Mouse (Mus musculus) large intestine, adult 2 months (tissue): ENCODE measurements around the gene Dclk1. TPM values are rescaled to one million over a fixed set of nuclear protein-coding genes. Genes with fewer than 3 reads are reported as not detected.

Experiments
- DNase-seq: peaks from one replicate; pipeline ENCODE4 v3.0.0-alpha.2; 2012; ENCODE audit warnings: low read depth, low spot score
- WGBS: fragments of 180-500 bp; shearing (Covaris S2); methylation state at CpG from one replicate; pipeline ENCODE4 v1.1.7; 2018; 5-methylcytosine and 5-hydroxymethylcytosine counted together
- polyA plus RNA-seq: library from polyadenylated mRNA; depleted of rRNA; stranded (reverse); fragments of >200 nt; gene quantifications from 2 replicates; pipeline ENCODE4 v1.2.3, GENCODE M21; 2012

Dclk1 gene
- polyA plus RNA-seq, 1 experiment: 1.9 TPM

- DNase-seq: no peak
- 78% methylated on average over 3 of the region's 3 CpGs for WGBS
Measured at GRCm38 (mm10) chr3:55526470-55526869, 284.3 kb downstream of the Dclk1 start.

DNA sequence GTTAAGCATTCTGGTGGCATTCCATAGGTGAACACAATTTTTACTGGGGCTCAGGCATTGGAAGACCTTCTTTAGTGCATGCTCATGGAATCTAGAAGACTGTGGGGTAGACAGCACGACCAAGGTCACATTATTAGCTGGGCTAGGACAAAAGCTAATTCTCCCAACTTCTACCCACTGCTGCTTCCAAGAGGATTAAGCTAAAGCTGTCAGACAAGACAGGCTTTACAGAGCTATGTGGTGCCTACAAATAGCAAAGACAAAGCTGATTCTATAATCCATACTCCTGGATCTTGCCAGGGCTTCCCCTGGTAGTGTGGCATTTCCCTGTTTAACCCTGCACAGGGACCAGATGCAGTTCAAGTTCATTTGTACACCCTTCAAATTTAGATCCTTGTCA, 285.4 kb downstream of the Dclk1 start:
- 41% methylated on average over 1 of the region's 1 CpGs for WGBS

DNA sequence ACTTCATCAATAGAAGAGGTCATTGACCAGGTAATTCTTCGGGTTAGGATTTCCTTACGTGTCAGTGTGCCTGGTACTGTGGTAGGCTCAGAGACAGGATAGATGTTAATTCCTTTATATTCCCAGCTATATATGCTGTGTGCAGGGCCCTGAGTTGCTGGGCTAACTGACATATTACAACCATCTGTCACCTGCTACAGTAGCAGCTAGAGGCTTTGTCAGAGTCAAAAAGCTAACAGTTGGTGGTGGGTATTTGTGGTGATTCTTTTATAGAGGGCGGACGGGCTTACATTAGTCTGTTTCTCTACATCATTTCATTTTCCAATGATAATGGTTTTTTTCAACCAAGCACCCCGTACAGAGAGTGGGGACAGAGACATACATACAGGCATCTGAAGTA, 285.8 kb downstream of the Dclk1 start:
- WGBS: 92% methylated on average over 5 of the region's 5 CpGs
- DNase-seq: no peak

More for the DNA sequence above, 285.4 kb downstream of the Dclk1 start:
- no peak for DNase-seq

DNA sequence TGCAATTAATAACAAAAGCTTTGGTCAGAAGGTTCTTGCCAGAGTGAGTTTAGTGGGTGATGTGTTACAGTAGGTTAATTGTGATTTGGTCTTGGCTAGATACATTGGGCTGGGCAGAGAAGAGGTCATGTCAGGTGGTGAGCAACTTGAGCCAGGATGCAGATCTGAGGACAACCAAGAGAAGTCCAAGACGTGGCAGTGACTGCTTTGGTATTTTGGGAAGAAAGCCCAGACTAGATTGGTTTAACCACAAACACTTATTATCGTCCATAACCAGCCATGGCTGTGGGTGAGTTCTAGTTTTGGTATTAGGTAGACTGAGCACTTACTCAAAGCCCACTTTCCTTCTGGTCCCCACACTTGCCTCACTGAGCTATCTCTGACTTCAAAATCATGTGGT, 287.2 kb downstream of the Dclk1 start:
- no peak for DNase-seq
- 54% methylated on average over 2 of the region's 2 CpGs for WGBS

GRCm38 (mm10) chr3:55531204-55532044, 289.3 kb downstream of the Dclk1 start:
- WGBS: 56% methylated on average over 14 of the region's 14 CpGs
- DNase-seq: no peak

- WGBS: 18% methylated on average over 17 of the region's 17 CpGs
- DNase-seq: no peak
Measured at GRCm38 (mm10) chr3:55532175-55532973, 290.2 kb downstream of the Dclk1 start.

DNA sequence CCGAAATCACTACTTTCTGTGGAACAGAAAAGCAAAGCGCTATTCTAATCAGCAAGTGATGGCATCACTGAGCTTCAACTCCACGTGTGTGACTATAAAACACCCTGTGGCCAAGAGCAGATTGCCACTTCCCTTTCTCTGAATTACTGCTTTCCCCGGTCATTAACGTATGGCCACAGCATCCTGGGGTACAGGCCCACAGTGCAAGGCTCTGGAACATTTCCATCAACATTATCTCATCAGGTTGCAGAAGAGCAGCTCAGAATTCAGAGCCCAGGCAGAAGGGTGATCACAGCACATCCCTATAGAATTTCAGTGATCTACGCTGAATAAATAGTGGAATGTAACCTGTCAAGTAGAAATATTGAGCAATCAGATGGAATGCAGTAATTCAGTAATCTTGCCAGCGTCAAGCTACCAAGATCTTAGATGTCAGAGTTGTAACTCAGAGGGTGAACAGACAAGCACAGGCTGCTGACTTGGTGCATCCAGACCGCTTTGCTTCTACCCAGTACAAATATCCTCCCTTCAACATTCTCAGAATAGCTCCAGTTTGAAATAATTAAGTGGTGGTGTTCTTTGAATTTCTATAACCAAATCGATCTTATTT, 293.5 kb downstream of the Dclk1 start:
- no peak for DNase-seq
- 71% methylated on average over 9 of the region's 9 CpGs for WGBS

DNA sequence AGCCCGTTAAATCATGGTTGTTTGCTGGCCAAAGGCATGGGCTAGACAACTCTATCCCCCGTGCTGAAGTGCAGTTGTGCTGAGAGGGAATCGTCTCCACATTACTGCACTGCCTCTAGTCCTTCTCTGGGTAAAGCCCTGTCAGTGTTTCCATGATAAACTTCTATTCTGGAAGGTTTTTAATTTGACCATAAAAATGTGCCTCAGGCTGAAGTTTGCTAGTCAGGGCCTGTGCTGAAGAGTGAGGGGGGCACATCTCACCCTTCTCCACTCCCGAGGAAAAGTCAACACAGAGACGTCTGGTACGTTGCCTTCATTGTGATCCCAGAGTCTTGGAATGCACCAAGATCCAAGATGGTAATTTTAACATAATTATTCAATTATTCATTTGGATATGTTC, 294.7 kb downstream of the Dclk1 start:
- DNase-seq: no peak
- WGBS: 51% methylated on average over 6 of the region's 6 CpGs

DNA sequence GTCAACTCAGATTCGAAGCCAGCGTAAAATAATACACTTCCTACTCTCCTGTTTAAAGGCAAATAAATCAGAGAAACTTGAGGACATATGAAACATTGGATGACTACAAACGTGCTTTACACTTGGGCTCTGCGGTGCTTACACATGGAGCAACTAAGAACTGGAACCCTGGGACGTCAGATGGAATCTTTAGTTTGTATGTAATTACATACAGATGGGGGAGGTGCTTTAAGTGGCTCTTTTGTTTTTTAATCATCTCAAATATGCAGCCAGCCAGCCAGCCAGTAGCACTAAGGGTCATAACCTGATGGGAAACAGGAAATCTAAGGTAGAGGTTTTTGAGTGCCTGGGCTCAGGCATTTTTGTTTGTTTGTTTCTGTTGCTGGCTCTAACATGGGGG, 295.6 kb downstream of the Dclk1 start:
- 68% methylated on average over 5 of the region's 5 CpGs for whole genome bisulfite sequencing
- DNase-seq: no peak

DNA sequence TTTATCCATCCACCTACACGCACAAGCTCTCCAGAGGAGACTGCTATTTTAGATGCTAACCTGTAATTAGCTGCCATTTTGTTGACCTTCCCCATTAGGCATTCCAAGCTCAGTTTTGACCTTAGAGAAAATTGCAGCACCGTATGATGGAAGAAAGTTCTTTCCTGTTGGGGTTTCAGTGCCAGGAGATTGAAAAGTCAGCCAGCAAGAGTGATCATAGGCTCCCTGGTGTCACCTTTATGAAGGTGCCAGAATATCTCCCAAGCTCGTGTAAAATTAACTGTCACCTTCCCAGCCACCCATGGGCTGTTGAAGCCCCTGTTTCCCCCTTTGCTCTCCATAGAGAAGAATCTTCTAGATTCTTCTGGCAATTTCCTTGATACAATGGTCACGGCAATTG, 297.2 kb downstream of the Dclk1 start:
- no peak for DNase-seq
- WGBS: 71% methylated on average over 4 of the region's 4 CpGs

GRCm38 (mm10) chr3:55539811-55540293, 297.7 kb downstream of the Dclk1 start:
- WGBS: 71% methylated on average over 12 of the region's 12 CpGs
- DNase-seq: no peak

- no peak for DNase-seq
- WGBS: 86% methylated on average over 6 of the region's 6 CpGs
Measured at GRCm38 (mm10) chr3:55540406-55541140, 298.4 kb downstream of the Dclk1 start.

GRCm38 (mm10) chr3:55541799-55542198, 299.6 kb downstream of the Dclk1 start:
- no peak for DNase-seq
- WGBS: 90% methylated on average over 1 of the region's 1 CpGs

DNA sequence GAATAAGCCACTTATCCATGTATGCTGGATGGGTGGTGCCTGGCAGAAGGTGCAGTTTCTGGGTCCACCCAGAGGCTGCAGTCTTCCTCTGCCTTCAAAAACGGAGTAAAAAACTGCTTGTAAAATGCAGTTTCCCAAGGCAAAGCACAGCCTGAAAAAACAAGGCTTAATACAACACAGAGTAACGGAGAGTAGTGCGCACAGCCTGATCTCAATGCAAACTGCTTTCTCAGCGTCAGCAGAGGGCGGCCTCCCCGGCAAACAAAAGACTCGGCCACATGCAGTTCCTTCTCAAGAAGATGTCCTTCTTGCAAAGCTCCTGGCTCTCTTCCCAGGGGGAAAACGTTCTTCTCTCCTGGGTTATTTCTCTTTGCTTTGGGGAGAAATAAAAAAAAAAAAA, 300.1 kb downstream of the Dclk1 start:
- no peak for DNase-seq

DNA sequence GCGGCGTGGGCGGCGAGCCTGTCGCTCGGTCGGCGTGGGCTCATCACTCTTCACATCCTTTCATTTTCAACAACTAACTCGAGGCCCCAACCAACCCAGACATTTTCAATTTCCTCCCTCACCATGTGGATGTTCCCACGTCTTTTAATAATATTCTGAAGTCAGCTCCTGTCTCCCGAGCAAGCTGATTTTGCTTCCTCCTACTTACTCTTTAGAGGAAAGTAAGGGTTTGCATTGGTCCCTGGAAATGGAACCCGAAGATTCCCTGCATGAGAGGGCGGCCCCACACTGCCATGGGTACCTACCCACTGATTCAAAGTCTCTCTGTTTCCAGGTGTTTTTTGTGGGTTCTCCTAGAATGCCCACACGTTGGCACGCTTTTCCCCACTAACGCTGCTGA, 300.8 kb downstream of the Dclk1 start:
- no peak for DNase-seq
- 82% methylated on average over 16 of the region's 16 CpGs for WGBS

More for the DNA sequence above, 300.1 kb downstream of the Dclk1 start:
- 16% methylated on average over 8 of the region's 8 CpGs for WGBS

- no peak for DNase-seq
- whole genome bisulfite sequencing: 59% methylated on average over 13 of the region's 13 CpGs
Measured at GRCm38 (mm10) chr3:55543929-55544684, 301.9 kb downstream of the Dclk1 start.

DNA sequence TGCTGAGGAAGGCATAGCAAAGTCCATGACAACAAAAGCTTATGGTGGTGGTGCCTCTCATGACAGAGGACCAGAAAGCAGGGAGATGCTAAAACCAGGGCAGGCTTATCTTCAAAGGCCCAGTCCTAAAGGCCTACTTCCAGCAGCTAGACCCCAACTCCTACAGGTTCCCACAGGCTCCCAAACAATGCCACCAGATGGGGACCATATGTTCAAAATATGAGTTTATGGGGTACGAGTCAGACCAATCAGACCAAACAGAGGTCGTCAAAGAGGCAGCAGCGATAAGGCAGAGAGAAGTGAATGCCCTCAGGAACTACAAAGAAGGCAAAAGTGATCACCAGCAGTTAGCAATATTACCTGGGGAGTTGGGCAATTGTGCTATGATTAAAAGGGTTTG, 303.1 kb downstream of the Dclk1 start:
- WGBS: 85% methylated on average over 3 of the region's 3 CpGs
- DNase-seq: no peak

GRCm38 (mm10) chr3:55545916-55546315, 303.8 kb downstream of the Dclk1 start:
- DNase-seq: no peak
- 85% methylated on average over 9 of the region's 9 CpGs for WGBS

DNA sequence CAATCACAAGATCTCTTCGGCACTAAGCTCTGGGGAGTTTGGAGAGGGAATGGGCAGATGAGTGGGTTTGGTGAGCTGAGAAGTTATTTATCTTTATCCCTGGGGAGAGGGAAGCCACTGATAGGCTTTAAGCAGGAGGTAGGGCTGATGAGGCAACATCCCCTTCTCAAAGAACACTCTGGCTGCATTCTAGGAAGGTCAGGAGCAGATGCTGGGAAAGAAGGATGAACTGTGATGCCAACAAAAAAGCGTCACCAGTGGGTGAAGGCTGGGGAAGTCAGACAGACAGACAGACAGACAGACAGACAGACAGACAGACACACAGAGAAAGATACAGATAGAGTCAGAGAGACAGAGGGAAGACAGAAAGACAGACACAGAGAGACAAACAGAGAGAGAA, 304.9 kb downstream of the Dclk1 start:
- DNase-seq: no peak
- WGBS: 76% methylated on average over 2 of the region's 2 CpGs
